Mouse (Mus musculus) heart, postnatal 0 days (tissue): ENCODE measurements at regions not wholly inside any gene's neighbourhood (a gene's known extent, or its start where the extent isn't known, plus 50 kb on each side); places are given as distances from the start of the nearest gene placed in this dataset.

Experiments used
- ATAC-seq: fragments of 200-750 bp; cut with Nextera tagmentation; 2 replicates; pipeline ENCODE4 v1.8.0; 2017; ENCODE audit warnings: low read depth, moderate number of reproducible peaks, moderate library complexity; ENCODE audit not compliant: insufficient read depth
- DNase-seq: peaks from one replicate; pipeline ENCODE4 v3.0.0-alpha.2; 2016; ENCODE audit warnings: low spot score
- H3K27ac ChIP-seq: fragments of 300-500 bp; sonication (generic); 2 replicates; pipeline ENCODE4 v1.5.1; 2014; ENCODE audit warnings: low read depth, mild to moderate bottlenecking
- H3K27me3 ChIP-seq: fragments of 300-500 bp; sonication (generic); 2 replicates; pipeline ENCODE4 v1.6.1; 2014; ENCODE audit warnings: low read length, mixed read lengths; ENCODE audit not compliant: control insufficient read depth, insufficient read depth
- H3K36me3 ChIP-seq: fragments of 300-500 bp; sonication (generic); replicated peaks from 2 replicates; pipeline ENCODE4 v1.6.1; 2014; ENCODE audit warnings: low read length, mixed read lengths; ENCODE audit not compliant: control insufficient read depth, insufficient read depth
- H3K4me1 ChIP-seq: fragments of 300-500 bp; sonication (generic); 2 replicates; pipeline ENCODE4 v1.6.1; 2014; ENCODE audit warnings: antibody characterized with exemption; ENCODE audit not compliant: control insufficient read depth, insufficient read depth
- H3K4me2 ChIP-seq: fragments of 300-500 bp; sonication (generic); 2 replicates; pipeline ENCODE4 v1.6.1; 2014; ENCODE audit warnings: low read depth, mild to moderate bottlenecking, low read length, moderate library complexity
- H3K4me3 ChIP-seq: fragments of 300-500 bp; sonication (generic); 2 replicates; pipeline ENCODE4 v1.5.1; 2014; ENCODE audit warnings: low read depth, low read length
- H3K9ac ChIP-seq: fragments of 300-500 bp; sonication (generic); replicated peaks from 2 replicates; pipeline ENCODE4 v1.6.1; 2014; ENCODE audit warnings: low read depth, low read length, mixed read lengths
- H3K9me3 ChIP-seq: fragments of 300-500 bp; sonication (generic); replicated peaks from 2 replicates; pipeline ENCODE4 v1.6.1; 2016; ENCODE audit warnings: low read length; ENCODE audit not compliant: control insufficient read depth
- CTCF ChIP-seq: IDR thresholded peaks from 2 replicates; pipeline ENCODE4 v1.5.1; 2016; ENCODE audit warnings: antibody characterized with exemption, control low read depth, low read depth
- EP300 ChIP-seq: IDR thresholded peaks from 2 replicates; pipeline ENCODE4 v1.6.1; 2016; ENCODE audit warnings: antibody characterized with exemption, low read depth
- WGBS: fragments of 180-500 bp; shearing (Covaris S2); extraction: QIAGEN DNeasy Blood & Tissue Kit; methylation state at CpG from one replicate; pipeline ENCODE4 v1.1.7; 2014; 5-methylcytosine and 5-hydroxymethylcytosine counted together

- Histone ChIP-seq H3K27me3 (no peaks in the 10 kb centered on the region), H3K27ac (no peak overlapping the region), H3K36me3 (no peaks in the 10 kb centered on the region), H3K4me2 (no peak overlapping the region), H3K4me1 (no peaks in the 10 kb centered on the region), H3K9me3 (0 out of 2 replicates have a peak, but pooled peaks cover 3% of the 10 kb centered on the region), H3K4me3 (no peak overlapping the region), H3K9ac (no peak overlapping the region)
- DNase-seq (no peak), ATAC-seq (no peak)
- TF ChIP-seq CTCF: no peak
- TF ChIP-seq EP300: no peak
- 48% methylated on average over 3 of the region's 3 CpGs for WGBS
These were observed 137.5 kb upstream of the Arl4c start for GRCm38 (mm10) chr1:88839407-88839976.

GRCm38 (mm10) chr1:88839977-88840628, 138.1 kb upstream of the Arl4c start:
- H3K4me3 ChIP-seq: no peak overlapping the region
- no peak for ATAC-seq
- H3K4me1 ChIP-seq: no peaks in the 10 kb centered on the region
- no peak for TF ChIP-seq CTCF
- TF ChIP-seq EP300: no peak
- no peak overlapping the region for H3K27ac ChIP-seq
- WGBS: 72% methylated on average over 9 of the region's 9 CpGs
- H3K36me3 ChIP-seq: no peaks in the 10 kb centered on the region
- H3K4me2 ChIP-seq: no peak overlapping the region
- no peaks in the 10 kb centered on the region for H3K27me3 ChIP-seq
- H3K9ac ChIP-seq: no peak overlapping the region
- 0 out of 2 replicates have a peak, but pooled peaks cover 3% of the 10 kb centered on the region for H3K9me3 ChIP-seq
- no peak for DNase-seq

- Histone ChIP-seq H3K36me3 (no peaks in the 10 kb centered on the region), H3K4me2 (no peak overlapping the region), H3K4me1 (no peaks in the 10 kb centered on the region), H3K4me3 (no peak overlapping the region), H3K27ac (no peak overlapping the region), H3K9ac (no peak overlapping the region), H3K27me3 (no peaks in the 10 kb centered on the region), H3K9me3 (0 out of 2 replicates have a peak, but pooled peaks cover 3% of the 10 kb centered on the region)
- no peak for TF ChIP-seq EP300
- no peak for TF ChIP-seq CTCF
- 78% methylated on average over 8 of the region's 9 CpGs for WGBS
- DNase-seq: no peak
- ATAC-seq: no peak
These were observed 139.1 kb upstream of the Arl4c start for GRCm38 (mm10) chr1:88840991-88841592.

- Histone ChIP-seq H3K4me2 (no peak overlapping the region), H3K9ac (no peak overlapping the region), H3K27me3 (no peaks in the 10 kb centered on the region), H3K4me3 (no peak overlapping the region), H3K27ac (no peak overlapping the region), H3K4me1 (no peaks in the 10 kb centered on the region), H3K36me3 (no peaks in the 10 kb centered on the region), H3K9me3 (0 out of 2 replicates have a peak, but pooled peaks cover 3% of the 10 kb centered on the region)
- WGBS: 75% methylated on average over 16 of the region's 16 CpGs
- TF ChIP-seq CTCF: no peak
- TF ChIP-seq EP300: no peak
- no peak for ATAC-seq
- DNase-seq: no peak
These were observed 145.5 kb upstream of the Arl4c start for GRCm38 (mm10) chr1:88847333-88848091.

GRCm38 (mm10) chr1:88848246-88848645, 146.2 kb upstream of the Arl4c start:
- 80% methylated on average over 8 of the region's 8 CpGs for WGBS
- ATAC-seq: no peak
- Histone ChIP-seq H3K9me3 (0 out of 2 replicates have a peak, but pooled peaks cover 3% of the 10 kb centered on the region), H3K9ac (no peak overlapping the region), H3K27me3 (no peaks in the 10 kb centered on the region), H3K4me1 (no peaks in the 10 kb centered on the region), H3K4me3 (no peak overlapping the region), H3K36me3 (no peaks in the 10 kb centered on the region), H3K27ac (no peak overlapping the region), H3K4me2 (no peak overlapping the region)
- TF ChIP-seq CTCF (no peak), EP300 (no peak)
- DNase-seq: no peak
